Mouse (Mus musculus) kidney, embryonic 14.5 days (tissue): ENCODE data around the gene Abca3. TPM values are rescaled to one million over a fixed set of nuclear protein-coding genes. Genes with fewer than 3 reads are reported as not detected.

Source experiments
- ATAC-seq: fragments of 200-750 bp; cut with Nextera tagmentation; 2 replicates; pipeline ENCODE4 v1.8.0; 2017; ENCODE audit warnings: moderate number of reproducible peaks, mild to moderate bottlenecking, moderate TSS enrichment, moderate library complexity; ENCODE audit not compliant: low FRiP score, low TSS enrichment
- H3K27ac ChIP-seq: fragments of 300-500 bp; sonication (generic); 2 replicates; pipeline ENCODE4 v1.5.1; 2014; ENCODE audit warnings: low read depth, mild to moderate bottlenecking, low read length, moderate library complexity, mixed read lengths
- H3K27me3 ChIP-seq: fragments of 300-500 bp; sonication (generic); 2 replicates; pipeline ENCODE4 v1.6.1; 2014; ENCODE audit warnings: mild to moderate bottlenecking, low read length; ENCODE audit not compliant: control insufficient read depth, insufficient read depth
- H3K36me3 ChIP-seq: fragments of 300-500 bp; sonication (generic); 2 replicates; pipeline ENCODE4 v1.6.1; 2014; ENCODE audit warnings: low read length, mixed read lengths; ENCODE audit not compliant: control insufficient read depth, insufficient read depth
- H3K4me1 ChIP-seq: fragments of 300-500 bp; sonication (generic); 2 replicates; pipeline ENCODE4 v1.6.1; 2014; ENCODE audit warnings: low read length, mixed read lengths; ENCODE audit not compliant: control insufficient read depth, insufficient read depth
- H3K4me2 ChIP-seq: fragments of 300-500 bp; sonication (generic); replicated peaks from 2 replicates; pipeline ENCODE4 v1.6.1; 2014; ENCODE audit warnings: low read depth, mild to moderate bottlenecking, low read length
- H3K4me3 ChIP-seq: fragments of 300-500 bp; sonication (generic); 2 replicates; pipeline ENCODE4 v1.5.1; 2014; ENCODE audit warnings: mild to moderate bottlenecking, low read length
- H3K9ac ChIP-seq: fragments of 300-500 bp; sonication (generic); 2 replicates; pipeline ENCODE4 v1.6.1; 2014; ENCODE audit warnings: low read depth, mild to moderate bottlenecking, low read length, moderate library complexity
- H3K9me3 ChIP-seq: fragments of 300-500 bp; sonication (generic); 2 replicates; pipeline ENCODE4 v1.6.1; 2016; ENCODE audit warnings: low read length; ENCODE audit not compliant: control insufficient read depth
- WGBS: fragments of 180-500 bp; shearing (Covaris S2); extraction: QIAGEN DNeasy Blood & Tissue Kit; methylation state at CpG from one replicate; pipeline ENCODE4 v1.1.7; 2014; 5-methylcytosine and 5-hydroxymethylcytosine counted together
- polyA plus RNA-seq: library from polyadenylated mRNA; unstranded; fragments of >200 nt; fragmentation: Nextera tagmentation; extraction: Ambion mirVana; gene quantifications from 2 replicates; pipeline ENCODE4 v1.2.1, GENCODE M21; 2014

Gene Abca3
- polyA plus RNA-seq, 1 experiment from 2014 or later = 13.1 TPM

DNA sequence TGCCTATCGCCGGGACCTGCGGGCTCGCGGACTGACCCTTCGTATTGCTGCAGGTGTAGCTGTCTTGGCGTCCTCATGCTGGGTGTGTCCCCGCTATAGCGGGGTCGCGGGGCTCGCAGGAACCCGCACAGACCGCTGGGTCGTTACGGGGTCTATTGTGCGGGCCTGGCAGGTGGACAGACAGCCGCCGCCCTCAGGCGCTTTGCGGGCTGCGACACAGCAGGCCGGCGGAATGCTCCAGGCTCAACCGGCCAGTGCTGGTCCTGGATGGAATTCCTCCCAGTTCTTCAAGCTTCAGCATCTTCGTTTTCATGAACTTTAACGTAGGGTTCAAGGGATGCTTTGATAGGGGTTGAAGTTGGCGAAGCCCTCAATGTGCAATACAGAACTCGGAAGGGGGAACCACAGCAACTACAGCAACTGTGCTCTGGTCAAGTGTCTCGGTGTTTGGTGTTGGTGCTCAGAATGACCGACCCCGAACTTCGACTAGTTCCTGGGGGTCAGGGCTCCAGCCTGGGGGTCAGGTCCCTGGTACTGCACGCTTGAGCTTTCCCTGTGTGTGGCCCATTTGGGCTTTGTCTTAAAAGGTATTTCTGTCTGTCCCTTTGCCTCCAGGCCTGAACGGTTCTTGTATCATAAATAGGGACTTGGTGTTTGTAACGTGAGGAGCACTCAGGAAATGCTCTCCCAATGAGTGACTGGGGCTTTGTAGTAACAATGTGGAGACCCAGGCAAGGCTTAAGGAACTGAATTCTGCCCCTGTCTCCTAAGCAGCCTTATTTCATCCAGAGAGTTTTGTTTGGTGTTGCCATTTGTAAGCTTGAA lies 832 bp downstream of the Abca3 start:
- 0 out of 2 replicates have a peak overlapping the region, but pooled peaks have one; percentile 20 for H3K27ac ChIP-seq
- peaks cover 11% of the 10 kb centered on the region for H3K27me3 ChIP-seq

DNA sequence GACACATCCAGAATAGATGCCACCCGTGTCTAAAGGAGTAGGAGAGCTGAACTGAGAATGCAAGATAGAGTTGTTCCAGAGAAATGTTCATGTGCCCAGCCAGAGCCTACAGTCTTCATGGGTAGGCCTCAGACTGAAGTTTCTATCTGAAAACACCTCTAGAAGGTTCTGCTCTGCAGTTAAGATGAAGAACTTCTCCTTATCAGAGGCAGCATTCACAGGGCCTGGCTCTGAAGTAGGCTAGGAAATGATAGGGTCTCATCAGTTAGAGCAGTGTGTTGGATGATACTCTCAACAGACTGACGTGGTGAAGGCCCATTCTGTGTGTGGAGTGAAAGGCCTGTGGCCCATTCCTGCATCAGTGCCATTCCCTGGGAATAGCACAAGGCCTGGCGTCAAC lies 2.2 kb downstream of the Abca3 start:
- Histone ChIP-seq H3K27ac (no peak overlapping the region), H3K27me3 (peaks cover 11% of the 10 kb centered on the region), H3K4me1 (no peaks in the 10 kb centered on the region), H3K36me3 (no peaks in the 10 kb centered on the region), H3K9ac (no peak overlapping the region), H3K9me3 (no peaks in the 10 kb centered on the region), H3K4me3 (no peak overlapping the region), H3K4me2 (no peak overlapping the region)
- WGBS = 81% methylated on average over 3 of the region's 3 CpGs
- ATAC-seq = no peak

More for the DNA sequence above, 832 bp downstream of the Abca3 start:
- ATAC-seq = no peak; the same call in none of the 2 replicates
- peak overlapping the region; percentile 92 for H3K4me2 ChIP-seq
- peak overlapping the region; percentile 68 for H3K9ac ChIP-seq
- 3% methylated on average over 36 of the region's 36 CpGs for WGBS
- peak overlapping the region; percentile 66 for H3K4me3 ChIP-seq
- no peaks in the 10 kb centered on the region for H3K9me3 ChIP-seq
- H3K36me3 ChIP-seq = no peaks in the 10 kb centered on the region
- H3K4me1 ChIP-seq = no peaks in the 10 kb centered on the region

DNA sequence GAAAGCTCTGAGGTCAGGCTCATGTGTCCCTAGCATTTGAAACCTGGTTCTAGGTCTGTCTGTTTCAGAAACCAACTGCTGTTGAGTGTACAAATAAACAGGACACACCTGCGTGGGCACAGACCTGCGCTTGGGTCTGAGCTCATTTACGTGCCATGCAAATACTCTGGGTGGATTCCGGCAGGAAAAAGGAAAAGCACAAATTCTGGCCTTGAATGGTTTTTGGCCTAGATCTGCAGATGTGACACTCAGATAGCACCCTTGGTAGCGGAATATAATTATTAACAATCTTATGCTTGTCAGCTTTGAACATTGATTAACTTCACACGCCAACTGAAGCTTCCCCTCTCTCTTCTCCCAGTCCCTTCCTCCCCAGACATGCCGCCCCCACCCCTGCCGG lies 3.5 kb downstream of the Abca3 start:
- Histone ChIP-seq H3K4me3 (no peak overlapping the region), H3K9me3 (no peaks in the 10 kb centered on the region), H3K27me3 (peaks cover 8% of the 10 kb centered on the region), H3K36me3 (no peaks in the 10 kb centered on the region), H3K9ac (no peak overlapping the region), H3K4me2 (no peak overlapping the region), H3K27ac (no peak overlapping the region), H3K4me1 (no peaks in the 10 kb centered on the region)
- 77% methylated on average over 8 of the region's 8 CpGs for WGBS
- ATAC-seq = no peak

GRCm38 (mm10) chr17:24359006-24359405 lies 7.3 kb downstream of the Abca3 start:
- no peaks in the 10 kb centered on the region for H3K36me3 ChIP-seq
- WGBS = 91% methylated on average over 8 of the region's 8 CpGs
- H3K4me2 ChIP-seq = no peak overlapping the region
- no peaks in the 10 kb centered on the region for H3K9me3 ChIP-seq
- H3K9ac ChIP-seq = no peak overlapping the region
- H3K4me3 ChIP-seq = no peak overlapping the region
- no peaks in the 10 kb centered on the region for H3K27me3 ChIP-seq
- no peak for ATAC-seq
- H3K27ac ChIP-seq = no peak overlapping the region
- no peaks in the 10 kb centered on the region for H3K4me1 ChIP-seq

DNA sequence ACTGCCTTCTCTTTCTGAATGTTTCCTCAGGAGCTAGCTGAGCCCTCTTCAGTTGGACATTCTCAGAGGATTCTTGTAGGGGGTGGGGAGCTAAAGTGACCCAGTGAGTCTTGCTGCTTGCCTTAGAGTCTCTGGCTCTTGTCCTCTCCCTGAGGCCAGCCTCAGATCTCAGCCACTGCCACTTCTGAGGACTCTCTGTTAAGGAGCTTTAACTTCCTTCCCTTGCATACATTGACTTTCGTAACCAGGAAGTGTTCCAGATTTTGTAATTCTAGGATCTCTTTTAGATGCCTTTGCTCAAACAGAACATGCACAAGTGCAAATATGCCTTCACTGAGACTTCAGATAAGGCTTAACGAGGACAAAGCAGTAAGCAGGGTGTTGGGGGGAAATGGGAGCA lies 8.2 kb downstream of the Abca3 start:
- no peaks in the 10 kb centered on the region for H3K36me3 ChIP-seq
- no peak overlapping the region for H3K4me3 ChIP-seq
- 73% methylated on average over 2 of the region's 2 CpGs for WGBS
- H3K9ac ChIP-seq = no peak overlapping the region
- no peaks in the 10 kb centered on the region for H3K4me1 ChIP-seq
- H3K9me3 ChIP-seq = no peaks in the 10 kb centered on the region
- H3K27ac ChIP-seq = no peak overlapping the region
- ATAC-seq = no peak
- no peaks in the 10 kb centered on the region for H3K27me3 ChIP-seq
- H3K4me2 ChIP-seq = no peak overlapping the region

DNA sequence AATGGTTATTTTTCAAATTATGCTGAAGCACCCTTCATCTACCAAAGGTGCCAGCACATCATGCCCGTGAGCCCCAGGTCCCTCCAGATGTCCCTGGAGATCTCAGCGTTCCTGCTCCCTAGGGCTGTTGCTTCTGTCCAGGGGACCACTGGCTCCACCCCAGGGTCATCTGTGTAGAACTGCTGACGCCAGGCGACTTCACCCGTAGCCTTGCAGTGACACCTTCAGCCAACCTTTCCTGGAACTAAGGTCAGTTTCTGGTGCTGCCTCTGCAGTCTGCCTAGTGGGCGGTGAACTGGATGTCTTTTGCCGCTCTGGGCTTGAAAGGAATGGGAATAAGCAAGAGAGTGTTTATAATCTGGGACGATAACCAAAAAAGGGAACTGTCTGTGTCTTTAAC lies 9.1 kb downstream of the Abca3 start:
- H3K4me2 ChIP-seq = no peak overlapping the region

DNA sequence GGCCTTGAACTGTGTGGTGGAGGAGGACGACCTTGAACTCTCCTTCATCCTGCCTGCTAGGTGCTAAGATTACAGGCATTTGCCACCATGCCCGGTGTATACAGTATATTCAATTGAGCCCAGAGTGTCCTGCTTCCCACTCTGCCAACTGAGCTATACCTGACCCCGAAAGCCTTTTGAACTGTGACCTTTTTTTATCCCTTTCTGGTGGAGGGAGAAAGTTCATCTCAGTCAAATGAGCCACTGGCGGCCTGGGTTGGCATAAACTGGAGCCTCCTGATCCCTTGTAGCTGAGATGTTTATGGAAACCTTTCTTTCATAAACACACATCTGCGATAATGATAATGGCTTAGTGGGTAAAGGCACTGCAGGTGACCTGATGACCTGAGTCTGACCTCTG lies 9.5 kb downstream of the Abca3 start:
- 86% methylated on average over 5 of the region's 5 CpGs for WGBS
- Histone ChIP-seq H3K27ac (no peak overlapping the region), H3K36me3 (no peaks in the 10 kb centered on the region), H3K9ac (no peak overlapping the region), H3K27me3 (no peaks in the 10 kb centered on the region), H3K4me1 (no peaks in the 10 kb centered on the region), H3K4me3 (no peak overlapping the region), H3K9me3 (no peaks in the 10 kb centered on the region), H3K4me2 (no peak overlapping the region)
- no peak for ATAC-seq

More for the DNA sequence above, 9.1 kb downstream of the Abca3 start:
- Histone ChIP-seq H3K27me3 (no peaks in the 10 kb centered on the region), H3K4me1 (no peaks in the 10 kb centered on the region), H3K9ac (no peak overlapping the region), H3K36me3 (no peaks in the 10 kb centered on the region), H3K4me3 (no peak overlapping the region), H3K9me3 (no peaks in the 10 kb centered on the region), H3K27ac (no peak overlapping the region)
- no peak for ATAC-seq
- WGBS = 83% methylated on average over 8 of the region's 8 CpGs

DNA sequence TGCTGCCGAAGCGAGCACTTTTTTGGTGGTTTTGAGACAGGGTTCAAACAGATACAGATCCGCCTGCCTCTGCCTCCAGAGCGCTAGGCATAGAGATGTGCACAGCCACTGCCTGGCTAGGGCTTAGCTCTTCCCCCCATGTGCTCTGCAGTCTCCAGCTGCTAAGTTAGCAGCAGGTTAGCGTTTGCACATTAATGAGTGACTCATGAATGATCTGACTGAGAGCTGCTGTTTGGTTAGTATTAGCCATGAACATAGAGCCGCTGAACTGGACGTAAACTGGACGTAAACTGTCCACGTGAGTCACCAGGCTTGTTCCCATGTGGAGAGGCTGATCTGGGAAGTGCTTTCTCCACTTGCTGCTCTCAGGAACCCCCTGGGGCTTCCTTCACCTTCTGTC lies 10.8 kb downstream of the Abca3 start:
- no peaks in the 10 kb centered on the region for H3K4me1 ChIP-seq
- H3K36me3 ChIP-seq = peaks cover 5% of the 10 kb centered on the region; the same call in 1 of the 2 replicates
- H3K4me3 ChIP-seq = no peak overlapping the region
- no peak overlapping the region for H3K4me2 ChIP-seq
- WGBS = 74% methylated on average over 9 of the region's 9 CpGs
- peak; percentile 52; the same call in 1 of the 2 replicates for ATAC-seq
- no peaks in the 10 kb centered on the region for H3K9me3 ChIP-seq
- no peak overlapping the region for H3K9ac ChIP-seq
- no peak overlapping the region for H3K27ac ChIP-seq
- no peaks in the 10 kb centered on the region for H3K27me3 ChIP-seq

DNA sequence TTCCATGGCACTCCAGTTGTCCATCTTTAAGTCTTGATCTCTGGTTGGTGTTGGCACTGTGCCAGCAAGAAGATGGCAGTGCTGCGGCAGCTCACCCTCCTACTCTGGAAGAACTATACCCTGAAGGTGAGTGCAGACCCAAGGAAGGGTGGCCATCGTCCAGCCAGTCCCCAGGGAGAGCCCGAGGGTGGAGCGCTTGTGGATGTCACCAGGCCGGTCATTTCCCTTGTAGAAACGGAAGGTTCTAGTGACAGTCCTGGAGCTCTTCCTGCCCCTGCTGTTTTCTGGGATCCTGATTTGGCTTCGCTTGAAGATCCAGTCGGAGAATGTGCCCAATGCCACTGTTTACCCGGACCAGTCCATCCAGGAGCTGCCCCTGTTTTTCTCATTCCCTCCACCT lies 12.7 kb downstream of the Abca3 start:
- no peaks in the 10 kb centered on the region for H3K4me1 ChIP-seq
- no peak for ATAC-seq
- H3K4me3 ChIP-seq = no peak overlapping the region
- no peaks in the 10 kb centered on the region for H3K9me3 ChIP-seq
- H3K4me2 ChIP-seq = no peak overlapping the region
- H3K27ac ChIP-seq = no peak overlapping the region
- no peaks in the 10 kb centered on the region for H3K27me3 ChIP-seq
- peaks cover 5% of the 10 kb centered on the region; the same call in 1 of the 2 replicates for H3K36me3 ChIP-seq
- no peak overlapping the region for H3K9ac ChIP-seq
- WGBS = 89% methylated on average over 9 of the region's 9 CpGs
